Mouse (Mus musculus) neural tube, embryonic 15.5 days (tissue): ENCODE measurements around the gene Ap3d1. TPM values are rescaled to one million over a fixed set of nuclear protein-coding genes. Genes with fewer than 3 reads are reported as not detected.

Source experiments
- ATAC-seq: fragments of 200-750 bp; cut with Nextera tagmentation; 2 replicates; pipeline ENCODE4 v1.8.0; 2017; ENCODE audit warnings: mild to moderate bottlenecking, moderate TSS enrichment, moderate library complexity; ENCODE audit not compliant: low FRiP score
- H3K27ac ChIP-seq: fragments of 300-500 bp; sonication (generic); replicated peaks from 2 replicates; pipeline ENCODE4 v1.5.1; 2015; ENCODE audit warnings: mild to moderate bottlenecking, inconsistent platforms
- H3K27me3 ChIP-seq: fragments of 300-500 bp; sonication (generic); replicated peaks from 2 replicates; pipeline ENCODE4 v1.6.1; 2015; ENCODE audit warnings: inconsistent platforms
- H3K36me3 ChIP-seq: fragments of 300-500 bp; sonication (generic); 2 replicates; pipeline ENCODE4 v1.6.1; 2015; ENCODE audit warnings: inconsistent platforms
- H3K4me1 ChIP-seq: fragments of 300-500 bp; sonication (generic); 2 replicates; pipeline ENCODE4 v1.6.1; 2015; ENCODE audit warnings: inconsistent platforms
- H3K4me2 ChIP-seq: fragments of 300-500 bp; sonication (generic); 2 replicates; pipeline ENCODE4 v1.6.1; 2015; ENCODE audit warnings: inconsistent platforms, mild to moderate bottlenecking, moderate library complexity
- H3K4me3 ChIP-seq: fragments of 300-500 bp; sonication (generic); replicated peaks from 2 replicates; pipeline ENCODE4 v1.5.1; 2015; ENCODE audit warnings: mild to moderate bottlenecking, inconsistent platforms
- H3K9ac ChIP-seq: fragments of 300-500 bp; sonication (generic); replicated peaks from 2 replicates; pipeline ENCODE4 v1.6.1; 2015; ENCODE audit warnings: mild to moderate bottlenecking, inconsistent platforms
- H3K9me3 ChIP-seq: fragments of 300-500 bp; sonication (generic); replicated peaks from 2 replicates; pipeline ENCODE4 v1.6.1; 2016; ENCODE audit warnings: inconsistent platforms
- WGBS: fragments of 180-500 bp; shearing (Covaris S2); methylation state at CpG from one replicate; pipeline ENCODE4 v1.1.7; 2015; ENCODE audit warnings: mixed read lengths; 5-methylcytosine and 5-hydroxymethylcytosine counted together
- polyA plus RNA-seq: library from polyadenylated mRNA; unstranded; fragments of >200 nt; fragmentation: Nextera tagmentation; extraction: Ambion mirVana; gene quantifications from 2 replicates; pipeline ENCODE4 v1.2.1, GENCODE M21; 2015

Ap3d1 gene
- polyA plus RNA-seq, 1 experiment from 2014 or later: 115 TPM

GRCm38 (mm10) chr10:80678601-80679377 lies 63.3 kb downstream of the Ap3d1 start:
- H3K4me2 ChIP-seq: 0 out of 2 replicates have a peak overlapping the region, but pooled peaks have one; percentile 76
- H3K9me3 ChIP-seq: no peaks in the 10 kb centered on the region
- ATAC-seq: no peak
- peak overlapping the region; percentile 98 for H3K27ac ChIP-seq
- no peak overlapping the region for H3K9ac ChIP-seq
- peaks cover 6% of the 10 kb centered on the region; the same call in 1 of the 2 replicates for H3K36me3 ChIP-seq
- WGBS: 64% methylated on average over 9 of the region's 10 CpGs
- no peaks in the 10 kb centered on the region for H3K27me3 ChIP-seq
- no peak overlapping the region for H3K4me3 ChIP-seq
- peaks cover 48% of the 10 kb centered on the region for H3K4me1 ChIP-seq

GRCm38 (mm10) chr10:80677942-80678436 lies 64.1 kb downstream of the Ap3d1 start, which contains the start of gene Mknk2:
Gene Mknk2, minus strand, starts transcription at chr10:80678112.
- no peaks in the 10 kb centered on the region for H3K27me3 ChIP-seq
- H3K9me3 ChIP-seq: no peaks in the 10 kb centered on the region
- WGBS: 21% methylated on average over 8 of the region's 8 CpGs
- H3K36me3 ChIP-seq: no peaks in the 10 kb centered on the region; the same call in 1 of the 2 replicates
- peak within 1 kb of the TSS; percentile 82 for H3K9ac ChIP-seq
- peak within 1 kb of the TSS; percentile 69 for H3K4me3 ChIP-seq
- peak within 1 kb of the TSS; percentile 76 for H3K4me2 ChIP-seq
- ATAC-seq: no peak
- H3K4me1 ChIP-seq: peaks cover 56% of the 10 kb centered on the region
- H3K27ac ChIP-seq: peak within 1 kb of the TSS; percentile 98

GRCm38 (mm10) chr10:80677128-80677875 lies 64.8 kb downstream of the Ap3d1 start:
- peak overlapping the region; percentile 98 for H3K27ac ChIP-seq
- H3K9me3 ChIP-seq: no peaks in the 10 kb centered on the region
- H3K9ac ChIP-seq: peak overlapping the region; percentile 82
- peak; percentile 0; the same call in 1 of the 2 replicates for ATAC-seq
- 37% methylated on average over 9 of the region's 9 CpGs for WGBS
- H3K36me3 ChIP-seq: no peaks in the 10 kb centered on the region
- peak overlapping the region; percentile 69 for H3K4me3 ChIP-seq
- H3K27me3 ChIP-seq: no peaks in the 10 kb centered on the region
- H3K4me1 ChIP-seq: peaks cover 63% of the 10 kb centered on the region
- H3K4me2 ChIP-seq: peak overlapping the region; percentile 76

- under 1% methylated on average over 72 of the region's 78 CpGs for WGBS
- ATAC-seq: peak; percentile 93
- H3K4me1 ChIP-seq: peaks cover 72% of the 10 kb centered on the region
Observed at GRCm38 (mm10) chr10:80676198-80676928, 65.7 kb downstream of the Ap3d1 start.

DNA sequence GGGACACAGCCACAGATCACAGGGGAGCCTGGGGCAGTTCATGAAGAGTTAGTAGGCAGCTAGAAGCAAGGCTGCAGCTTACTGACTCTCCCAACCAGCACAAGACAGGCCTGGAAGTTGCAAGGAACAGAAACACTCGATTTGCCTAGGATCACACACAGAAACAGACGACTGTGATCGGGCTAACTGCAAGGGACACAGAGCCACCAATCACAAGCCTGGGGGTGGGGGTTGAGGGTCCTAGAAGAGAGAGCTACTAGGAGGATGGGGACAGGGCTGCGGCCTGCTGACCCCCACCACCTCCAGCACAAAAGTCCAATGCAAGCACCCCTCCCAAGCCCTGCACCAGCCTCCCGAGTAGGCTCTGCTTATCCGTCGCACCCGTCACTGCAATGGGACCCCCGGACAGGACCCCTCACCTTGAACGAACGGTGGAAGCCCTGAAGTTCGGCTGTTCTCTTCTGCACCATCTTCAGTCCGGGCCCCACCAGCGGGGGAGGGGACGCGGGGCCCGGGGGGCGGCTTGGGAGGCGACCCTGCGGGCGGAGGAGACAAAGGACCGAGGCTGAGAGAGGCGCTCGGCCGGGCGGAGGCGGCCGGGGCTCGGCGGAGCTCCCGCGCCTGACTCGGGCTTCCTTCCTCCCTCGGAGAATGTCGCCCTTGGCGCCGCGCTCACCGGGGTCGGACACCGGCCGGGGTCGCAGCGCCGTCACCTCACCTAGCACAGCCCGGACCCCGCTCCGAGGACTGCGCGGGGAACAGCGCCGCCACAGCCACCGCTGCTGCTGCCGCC lies 66.5 kb downstream of the Ap3d1 start:
- H3K9me3 ChIP-seq: no peaks in the 10 kb centered on the region
- H3K4me3 ChIP-seq: peak overlapping the region; percentile 69
- H3K9ac ChIP-seq: peak overlapping the region; percentile 79
- no peaks in the 10 kb centered on the region for H3K27me3 ChIP-seq
- H3K4me2 ChIP-seq: peak overlapping the region; percentile 76
- peaks cover 15% of the 10 kb centered on the region for H3K36me3 ChIP-seq
- ATAC-seq: peak; percentile 18
- peak overlapping the region; percentile 89 for H3K27ac ChIP-seq
- WGBS: 0% methylated on average over 43 of the region's 54 CpGs
- peaks cover 78% of the 10 kb centered on the region for H3K4me1 ChIP-seq

More at GRCm38 (mm10) chr10:80676198-80676928, 65.7 kb downstream of the Ap3d1 start:
- Histone ChIP-seq H3K36me3 (peaks cover 7% of the 10 kb centered on the region), H3K9ac (peak overlapping the region; percentile 82), H3K4me3 (peak overlapping the region; percentile 69), H3K27ac (peak overlapping the region; percentile 98), H3K27me3 (no peaks in the 10 kb centered on the region), H3K9me3 (no peaks in the 10 kb centered on the region), H3K4me2 (peak overlapping the region; percentile 76)

- H3K27me3 ChIP-seq: no peaks in the 10 kb centered on the region
- no peak for ATAC-seq
- WGBS: 19% methylated on average over 6 of the region's 6 CpGs
- H3K4me3 ChIP-seq: peak overlapping the region; percentile 69
- H3K9ac ChIP-seq: peak overlapping the region; percentile 79
- peak overlapping the region; percentile 76 for H3K4me2 ChIP-seq
- peaks cover 21% of the 10 kb centered on the region for H3K36me3 ChIP-seq
- H3K27ac ChIP-seq: peak overlapping the region; percentile 89
- H3K9me3 ChIP-seq: no peaks in the 10 kb centered on the region
- H3K4me1 ChIP-seq: peaks cover 85% of the 10 kb centered on the region
Observed at GRCm38 (mm10) chr10:80674851-80675404, 67.1 kb downstream of the Ap3d1 start.

DNA sequence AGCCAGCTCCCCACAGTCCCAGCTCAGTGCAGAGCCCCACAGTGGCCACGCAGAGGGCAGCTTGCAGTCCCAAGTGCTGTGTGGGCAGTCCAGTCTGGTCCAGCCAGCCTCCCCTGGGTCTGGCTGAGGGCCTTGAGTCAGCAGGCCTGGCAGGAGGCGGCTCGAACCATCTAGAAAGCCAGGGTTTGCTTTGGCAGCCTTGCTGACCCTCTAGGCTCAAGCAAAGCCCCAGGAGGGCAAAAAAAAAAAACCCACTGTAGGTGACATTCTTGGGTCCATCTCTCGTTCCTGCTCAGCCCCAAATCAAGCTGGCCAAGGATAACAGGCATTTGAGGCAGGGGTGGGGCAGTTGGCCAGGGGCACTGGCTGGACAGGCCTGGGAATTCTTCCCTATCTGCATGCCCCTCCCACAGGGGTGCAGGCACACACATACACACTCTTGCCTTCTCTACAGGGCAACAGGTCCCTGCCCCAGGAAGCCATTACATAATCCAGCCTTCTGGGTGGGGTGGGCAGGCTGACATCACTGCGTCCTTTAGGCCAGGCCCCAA lies 67.8 kb downstream of the Ap3d1 start:
- peak overlapping the region; percentile 76 for H3K4me2 ChIP-seq
- peaks cover 81% of the 10 kb centered on the region for H3K4me1 ChIP-seq
- no peak overlapping the region for H3K27ac ChIP-seq
- no peak for ATAC-seq
- 68% methylated on average over 5 of the region's 5 CpGs for WGBS
- H3K36me3 ChIP-seq: peaks cover 28% of the 10 kb centered on the region
- no peaks in the 10 kb centered on the region for H3K9me3 ChIP-seq
- peak overlapping the region; percentile 69 for H3K4me3 ChIP-seq
- H3K27me3 ChIP-seq: no peaks in the 10 kb centered on the region
- H3K9ac ChIP-seq: peak overlapping the region; percentile 79

DNA sequence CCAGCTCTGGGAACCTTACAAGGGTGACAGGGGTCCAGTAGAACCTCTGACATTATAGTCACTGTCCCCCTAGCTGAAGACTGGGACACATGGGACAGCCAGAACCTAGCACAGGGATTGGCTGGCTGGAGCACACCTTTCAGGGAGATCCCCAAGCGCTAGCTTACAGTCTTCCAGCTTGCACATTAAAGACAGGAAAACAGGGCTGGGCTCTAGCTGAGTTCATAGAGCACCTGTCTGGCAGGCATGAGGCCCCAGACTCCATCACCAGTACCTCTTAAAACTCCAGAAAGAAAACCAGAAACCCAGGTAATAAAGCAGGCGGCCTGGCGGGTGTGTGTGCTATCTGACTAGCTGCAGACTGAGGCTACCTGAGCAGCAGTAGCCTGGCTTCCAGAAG lies 68.4 kb downstream of the Ap3d1 start:
- WGBS: 94% methylated on average over 3 of the region's 3 CpGs
- no peaks in the 10 kb centered on the region for H3K9me3 ChIP-seq
- H3K9ac ChIP-seq: peak overlapping the region; percentile 79; the same call in 1 of the 2 replicates
- H3K4me1 ChIP-seq: peaks cover 75% of the 10 kb centered on the region
- ATAC-seq: no peak
- H3K27ac ChIP-seq: no peak overlapping the region
- H3K27me3 ChIP-seq: no peaks in the 10 kb centered on the region
- peak overlapping the region; percentile 69 for H3K4me3 ChIP-seq
- peak overlapping the region; percentile 76 for H3K4me2 ChIP-seq
- peaks cover 34% of the 10 kb centered on the region for H3K36me3 ChIP-seq

- no peak overlapping the region for H3K27ac ChIP-seq
- 80% methylated on average over 11 of the region's 11 CpGs for WGBS
- ATAC-seq: no peak
- H3K4me3 ChIP-seq: no peak overlapping the region
- no peaks in the 10 kb centered on the region for H3K27me3 ChIP-seq
- H3K36me3 ChIP-seq: peaks cover 49% of the 10 kb centered on the region
- H3K9ac ChIP-seq: no peak overlapping the region
- peaks cover 59% of the 10 kb centered on the region for H3K4me1 ChIP-seq
- H3K9me3 ChIP-seq: no peaks in the 10 kb centered on the region
- H3K4me2 ChIP-seq: no peak overlapping the region
Observed at GRCm38 (mm10) chr10:80671936-80672690, 70.0 kb downstream of the Ap3d1 start.

DNA sequence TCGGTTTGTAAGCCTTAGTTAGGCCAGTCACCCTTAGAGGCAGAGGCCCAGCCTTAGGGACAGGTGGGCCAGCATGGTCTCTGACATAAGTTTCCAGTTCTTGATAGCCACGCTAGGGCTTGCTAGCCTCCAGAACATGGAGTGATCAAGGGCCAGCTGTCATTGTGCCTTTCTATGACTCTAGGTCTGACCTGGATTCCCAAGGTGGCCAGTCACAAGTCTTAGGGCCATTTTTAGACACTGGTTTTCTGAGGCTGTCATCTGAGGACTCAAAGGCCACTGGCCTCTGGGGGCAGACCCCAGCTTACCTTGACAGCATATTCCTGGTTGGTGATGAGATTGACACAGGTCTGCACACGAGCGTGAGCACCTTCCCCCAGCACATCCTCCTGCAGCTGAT lies 70.8 kb downstream of the Ap3d1 start:
- H3K4me1 ChIP-seq: peaks cover 54% of the 10 kb centered on the region
- H3K9me3 ChIP-seq: no peaks in the 10 kb centered on the region
- no peak overlapping the region for H3K27ac ChIP-seq
- peaks cover 58% of the 10 kb centered on the region for H3K36me3 ChIP-seq
- 94% methylated on average over 4 of the region's 4 CpGs for WGBS
- H3K27me3 ChIP-seq: no peaks in the 10 kb centered on the region
- no peak overlapping the region for H3K4me2 ChIP-seq
- no peak for ATAC-seq
- H3K4me3 ChIP-seq: no peak overlapping the region
- H3K9ac ChIP-seq: no peak overlapping the region
